Mouse (Mus musculus): ENCODE measurements around the gene Gm21677.
"Not testable (repeated sequence)": the region's sequence is repeated elsewhere in the genome, so short reads cannot be mapped to it uniquely, and the experiment has no call there.

Gm21677 gene

GRCm38 (mm10) chrY:3306349-3306748 is at the start of gene Gm21677:
Gene Gm21677 (minus strand): TSS chrY:3306449.
- not testable (repeated sequence) for DNase-seq (ENCODE audit: low read depth)

- DNase-seq (ENCODE audit: low read depth), result not testable (repeated sequence)
Observed at GRCm38 (mm10) chrY:3345229-3345628, 39.0 kb upstream of the Gm21677 start, which contains the start of gene Gm21693. Gene Gm21693 (minus strand): TSS chrY:3345329.

- DNase-seq (ENCODE audit: low read depth), result not testable (repeated sequence)
Observed at GRCm38 (mm10) chrY:3340661-3341060, 34.4 kb upstream of the Gm21677 start.

All from 416B (cell line).